Mouse (Mus musculus) intestine, embryonic 16.5 days (tissue): Measurements from ENCODE around the gene Metrnl. TPM values are rescaled to one million over a fixed set of nuclear protein-coding genes. Genes with fewer than 3 reads are reported as not detected.
A peak's percentile ranks its signal among the peaks of the same experiment; 100 is the strongest.

ENCODE experiments used
- ATAC-seq: fragments of 200-750 bp; cut with Nextera tagmentation; 2 replicates; pipeline ENCODE4 v1.8.0; 2017; ENCODE audit warnings: moderate TSS enrichment, moderate library complexity
- H3K27ac ChIP-seq: fragments of 300-500 bp; sonication (generic); 2 replicates; pipeline ENCODE4 v1.5.1; 2014; ENCODE audit warnings: mild to moderate bottlenecking, low read length
- H3K27me3 ChIP-seq: fragments of 300-500 bp; sonication (generic); replicated peaks from 2 replicates; pipeline ENCODE4 v1.6.1; 2014; ENCODE audit warnings: low read length, control low read depth, mixed read lengths; ENCODE audit not compliant: control insufficient read depth, insufficient read depth
- H3K36me3 ChIP-seq: fragments of 300-500 bp; sonication (generic); 2 replicates; pipeline ENCODE4 v1.6.1; 2014; ENCODE audit warnings: low read length, control low read depth; ENCODE audit not compliant: control insufficient read depth, insufficient read depth
- H3K4me1 ChIP-seq: fragments of 300-500 bp; sonication (generic); 2 replicates; pipeline ENCODE4 v1.6.1; 2014; ENCODE audit warnings: low read length, control low read depth, mixed read lengths; ENCODE audit not compliant: control insufficient read depth, insufficient read depth
- H3K4me2 ChIP-seq: fragments of 300-500 bp; sonication (generic); 2 replicates; pipeline ENCODE4 v1.6.1; 2014; ENCODE audit warnings: low read depth, low read length, control low read depth
- H3K4me3 ChIP-seq: fragments of 300-500 bp; sonication (generic); 2 replicates; pipeline ENCODE4 v1.5.1; 2014; ENCODE audit warnings: mild to moderate bottlenecking, low read length
- H3K9ac ChIP-seq: fragments of 300-500 bp; sonication (generic); 2 replicates; pipeline ENCODE4 v1.6.1; 2014; ENCODE audit warnings: low read depth, low read length
- H3K9me3 ChIP-seq: fragments of 300-500 bp; sonication (generic); 2 replicates; pipeline ENCODE4 v1.6.1; 2016; ENCODE audit warnings: low read length, control low read depth; ENCODE audit not compliant: control insufficient read depth
- WGBS: fragments of 180-500 bp; shearing (Covaris S2); extraction: QIAGEN DNeasy Blood & Tissue Kit; methylation state at CpG from one replicate; pipeline ENCODE4 v1.1.7; 2014; 5-methylcytosine and 5-hydroxymethylcytosine counted together
- polyA plus RNA-seq: library from polyadenylated mRNA; unstranded; fragments of >200 nt; fragmentation: Nextera tagmentation; extraction: Ambion mirVana; gene quantifications from 2 replicates; pipeline ENCODE4 v1.2.1, GENCODE M21; 2015

The Metrnl gene
- polyA plus RNA-seq, 1 experiment from 2014 or later = 40.3 TPM

GRCm38 (mm10) chr11:121698381-121698955 lies 2.9 kb upstream of the Metrnl start:
- WGBS = 71% methylated on average over 5 of the region's 5 CpGs
- H3K4me3 ChIP-seq = no peak overlapping the region
- no peaks in the 10 kb centered on the region for H3K27me3 ChIP-seq
- H3K27ac ChIP-seq = no peak overlapping the region
- peaks cover 8% of the 10 kb centered on the region for H3K4me1 ChIP-seq
- no peaks in the 10 kb centered on the region for H3K36me3 ChIP-seq
- no peak overlapping the region for H3K4me2 ChIP-seq
- ATAC-seq = no peak
- H3K9ac ChIP-seq = no peak overlapping the region
- no peaks in the 10 kb centered on the region for H3K9me3 ChIP-seq

DNA sequence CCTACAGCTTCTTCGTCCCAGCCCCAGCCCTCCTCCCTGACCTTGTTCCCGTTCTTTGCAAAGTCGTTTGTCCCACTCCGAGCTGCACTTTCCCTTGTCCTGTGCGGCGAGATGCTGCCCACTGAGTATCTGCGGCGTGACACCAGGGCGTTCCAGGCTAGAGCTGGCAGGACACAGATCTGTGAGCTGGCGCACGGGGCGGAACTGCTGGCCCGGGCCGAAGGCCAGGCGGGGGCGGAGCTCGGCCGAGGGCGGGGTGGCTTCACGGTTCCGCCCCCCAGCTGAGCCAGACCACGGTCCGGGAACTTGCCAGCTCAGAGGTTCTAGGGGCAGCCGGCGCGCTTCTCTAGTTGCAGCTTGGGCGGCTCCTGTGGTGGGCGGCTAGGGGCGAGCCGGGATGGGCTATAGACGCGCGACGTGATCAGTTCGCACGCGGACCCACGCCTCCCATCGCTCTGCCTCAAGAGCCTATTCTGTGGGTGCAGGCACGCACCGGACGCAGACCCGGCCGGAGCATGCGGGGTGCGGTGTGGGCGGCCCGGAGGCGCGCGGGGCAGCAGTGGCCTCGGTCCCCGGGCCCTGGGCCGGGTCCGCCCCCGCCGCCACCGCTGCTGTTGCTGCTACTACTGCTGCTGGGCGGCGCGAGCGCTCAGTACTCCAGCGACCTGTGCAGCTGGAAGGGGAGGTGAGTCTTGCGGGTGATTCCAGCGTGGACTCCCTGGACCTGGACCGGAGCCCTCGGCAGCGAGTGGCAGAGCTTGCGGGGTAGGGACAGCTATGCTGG lies 959 bp downstream of the Metrnl start:
- peak overlapping the region; percentile 84 for H3K9ac ChIP-seq
- peaks cover 26% of the 10 kb centered on the region for H3K4me1 ChIP-seq
- H3K4me3 ChIP-seq = peak overlapping the region; percentile 84
- no peaks in the 10 kb centered on the region for H3K36me3 ChIP-seq
- peak; percentile 92 for ATAC-seq
- H3K4me2 ChIP-seq = peak overlapping the region; percentile 90
- H3K9me3 ChIP-seq = no peaks in the 10 kb centered on the region
- WGBS = under 1% methylated on average over 63 of the region's 69 CpGs
- H3K27ac ChIP-seq = peak overlapping the region; percentile 86
- no peaks in the 10 kb centered on the region for H3K27me3 ChIP-seq

DNA sequence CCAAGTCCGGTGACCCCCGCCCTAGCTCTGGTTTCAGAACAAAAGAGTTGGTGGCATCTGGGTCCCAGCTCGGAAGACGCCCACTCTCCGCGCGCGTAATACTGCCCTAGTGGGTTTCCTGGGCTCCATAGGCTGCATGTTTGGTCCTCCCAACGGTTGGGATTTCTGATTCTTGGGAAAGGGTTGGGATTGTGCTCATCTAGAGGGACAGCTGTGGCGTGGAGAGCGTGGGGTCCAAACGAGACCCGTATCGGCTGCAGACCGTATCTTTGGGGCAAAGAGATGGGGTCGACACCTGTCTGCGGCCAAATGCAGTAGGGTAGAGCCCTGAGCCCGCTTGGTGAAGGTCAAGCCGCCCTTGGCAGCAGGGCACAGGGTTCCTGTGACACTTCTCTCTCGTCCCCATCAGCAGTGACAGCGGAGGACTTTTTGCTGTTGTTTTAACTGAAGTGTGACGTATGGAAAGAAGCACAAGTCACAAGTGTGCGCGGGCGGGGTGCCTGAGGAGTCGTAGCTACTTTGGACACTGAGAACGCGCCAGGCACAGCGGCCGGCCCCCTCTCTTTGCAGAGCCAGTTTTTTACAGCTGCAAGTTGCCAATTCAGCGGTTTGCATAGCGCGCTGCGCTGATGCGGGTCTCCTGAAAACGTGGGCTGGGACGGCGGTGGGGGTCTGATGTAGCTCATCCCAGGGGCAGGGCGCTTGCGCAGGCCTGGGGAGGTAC lies 1.7 kb downstream of the Metrnl start:
- Histone ChIP-seq H3K4me3 (peak overlapping the region; percentile 84), H3K9me3 (no peaks in the 10 kb centered on the region), H3K4me2 (peak overlapping the region; percentile 90), H3K4me1 (peaks cover 26% of the 10 kb centered on the region), H3K9ac (peak overlapping the region; percentile 84), H3K27ac (peak overlapping the region; percentile 86), H3K36me3 (no peaks in the 10 kb centered on the region), H3K27me3 (no peaks in the 10 kb centered on the region)
- under 1% methylated on average over 40 of the region's 40 CpGs for whole genome bisulfite sequencing
- peak; percentile 20 for ATAC-seq

DNA sequence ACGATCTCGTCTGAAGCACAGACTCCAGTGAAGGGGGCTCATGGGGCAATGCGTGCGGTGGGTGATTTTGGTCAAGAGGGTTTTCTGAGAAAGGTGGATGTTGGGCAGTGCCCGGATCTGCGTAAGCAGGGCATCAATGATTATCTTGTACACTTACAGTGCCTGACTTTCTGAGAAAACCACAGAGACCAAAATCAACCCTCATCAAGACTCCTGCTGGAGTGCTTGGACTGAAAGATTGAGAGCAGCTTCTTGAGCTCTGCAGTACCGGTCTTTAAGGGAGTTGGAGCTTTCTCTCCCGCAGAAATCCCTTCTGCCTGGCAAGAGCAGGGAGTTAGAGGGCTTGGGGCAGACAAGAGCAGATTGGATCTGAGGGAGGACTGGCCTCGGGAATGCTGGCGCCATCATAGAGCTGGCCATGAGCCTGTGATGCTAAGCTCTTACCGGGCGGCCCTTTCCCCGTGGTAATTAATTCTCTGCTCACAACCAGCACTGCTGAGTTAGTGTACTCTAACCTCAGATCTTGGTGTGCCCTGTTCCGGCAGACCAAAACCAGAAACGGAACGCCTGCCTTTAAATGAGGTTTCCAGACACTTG lies 2.4 kb downstream of the Metrnl start:
- Histone ChIP-seq H3K27me3 (no peaks in the 10 kb centered on the region), H3K4me1 (peaks cover 26% of the 10 kb centered on the region), H3K27ac (peak overlapping the region; percentile 86), H3K9me3 (no peaks in the 10 kb centered on the region), H3K9ac (peak overlapping the region; percentile 84), H3K4me3 (peak overlapping the region; percentile 84), H3K36me3 (no peaks in the 10 kb centered on the region), H3K4me2 (peak overlapping the region; percentile 90)
- no peak for ATAC-seq
- WGBS = 15% methylated on average over 16 of the region's 16 CpGs

DNA sequence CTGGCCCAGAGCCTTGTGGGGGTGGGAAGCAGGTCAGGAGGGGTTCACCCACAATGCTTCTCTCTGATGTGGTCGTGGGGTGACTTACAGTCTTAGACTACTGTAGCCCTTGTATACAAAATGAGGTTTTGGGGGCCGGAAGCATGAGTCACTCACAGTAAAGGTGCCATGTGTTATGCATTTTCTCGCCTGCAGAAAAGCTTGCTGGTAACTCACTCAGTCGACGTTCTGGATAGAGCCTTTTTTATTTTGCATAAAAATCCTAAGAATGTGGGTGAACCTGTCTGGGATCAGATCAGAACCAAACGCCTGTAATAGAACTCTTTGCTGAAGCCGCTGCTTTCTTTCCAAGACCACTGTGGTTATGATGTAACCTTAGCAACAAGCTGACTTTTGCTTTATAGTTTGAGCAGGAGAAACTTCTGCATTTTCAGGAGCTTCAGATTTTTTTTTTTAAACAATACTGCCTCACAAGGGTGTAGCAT lies 5.2 kb downstream of the Metrnl start:
- 27% methylated on average over 7 of the region's 7 CpGs for WGBS
- H3K27ac ChIP-seq = no peak overlapping the region
- H3K9me3 ChIP-seq = no peaks in the 10 kb centered on the region
- no peaks in the 10 kb centered on the region for H3K36me3 ChIP-seq
- peaks cover 27% of the 10 kb centered on the region for H3K4me1 ChIP-seq
- no peak overlapping the region for H3K4me2 ChIP-seq
- H3K4me3 ChIP-seq = no peak overlapping the region
- no peaks in the 10 kb centered on the region for H3K27me3 ChIP-seq
- ATAC-seq = no peak
- no peak overlapping the region for H3K9ac ChIP-seq

DNA sequence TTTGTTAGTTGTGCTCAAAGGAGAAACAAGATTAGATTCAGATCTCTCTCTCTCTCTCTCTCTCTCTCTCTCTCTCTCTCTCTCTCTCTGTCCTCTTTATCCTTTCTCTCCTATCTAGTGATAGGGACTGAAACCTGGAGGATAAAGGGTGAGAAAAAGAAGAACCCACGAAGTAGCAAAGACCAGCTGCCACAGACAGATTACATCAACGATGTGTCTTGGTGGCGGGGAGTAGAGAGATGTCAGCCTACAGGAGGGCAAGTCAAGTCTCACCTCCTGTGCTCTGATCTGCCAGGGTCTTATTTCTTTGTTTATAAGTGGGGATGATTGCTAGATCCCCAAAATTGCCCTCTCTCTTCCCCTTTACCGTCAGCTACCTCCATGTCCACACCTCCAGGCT lies 7.9 kb downstream of the Metrnl start:
- Histone ChIP-seq H3K4me3 (no peak overlapping the region), H3K27ac (no peak overlapping the region), H3K9ac (no peak overlapping the region), H3K4me2 (no peak overlapping the region), H3K36me3 (no peaks in the 10 kb centered on the region), H3K9me3 (no peaks in the 10 kb centered on the region), H3K27me3 (no peaks in the 10 kb centered on the region), H3K4me1 (peaks cover 31% of the 10 kb centered on the region)
- no peak for ATAC-seq
- 65% methylated on average over 4 of the region's 4 CpGs for WGBS

- H3K4me3 ChIP-seq = no peak overlapping the region
- H3K4me2 ChIP-seq = no peak overlapping the region
- WGBS = 93% methylated on average over 5 of the region's 5 CpGs
- H3K4me1 ChIP-seq = peaks cover 35% of the 10 kb centered on the region
- H3K27ac ChIP-seq = no peak overlapping the region
- no peaks in the 10 kb centered on the region for H3K27me3 ChIP-seq
- no peak for ATAC-seq
- no peak overlapping the region for H3K9ac ChIP-seq
- no peaks in the 10 kb centered on the region for H3K36me3 ChIP-seq
- no peaks in the 10 kb centered on the region for H3K9me3 ChIP-seq
Measured at GRCm38 (mm10) chr11:121710245-121710644, 8.9 kb downstream of the Metrnl start.

DNA sequence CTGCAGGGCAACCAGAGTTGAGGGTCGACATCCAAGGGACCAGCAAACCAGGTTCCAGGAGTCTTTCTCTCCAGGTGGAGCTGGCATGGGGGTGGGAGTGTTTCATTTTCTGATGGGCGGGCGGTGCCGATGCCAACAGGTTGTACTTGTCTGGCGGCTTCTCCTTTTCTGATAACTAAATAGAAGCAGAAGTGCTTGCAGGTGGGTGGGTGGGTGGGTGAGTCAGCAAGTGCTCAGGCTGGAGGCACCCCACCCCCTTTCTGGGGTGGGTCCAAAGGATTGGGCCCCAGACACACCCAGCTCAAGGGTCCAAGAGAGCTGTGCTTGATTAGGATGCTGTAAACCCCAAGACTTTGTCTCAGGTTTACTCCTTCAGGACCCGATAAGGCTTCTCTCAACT lies 11.6 kb downstream of the Metrnl start:
- no peaks in the 10 kb centered on the region for H3K27me3 ChIP-seq
- peak overlapping the region; percentile 82 for H3K27ac ChIP-seq
- H3K4me1 ChIP-seq = peaks cover 31% of the 10 kb centered on the region
- peak; percentile 91 for ATAC-seq
- H3K36me3 ChIP-seq = peaks cover 4% of the 10 kb centered on the region; the same call in 1 of the 2 replicates
- WGBS = 74% methylated on average over 6 of the region's 6 CpGs
- H3K9ac ChIP-seq = no peak overlapping the region
- H3K4me2 ChIP-seq = peak overlapping the region; percentile 19; the same call in 1 of the 2 replicates
- H3K4me3 ChIP-seq = no peak overlapping the region
- no peaks in the 10 kb centered on the region for H3K9me3 ChIP-seq

DNA sequence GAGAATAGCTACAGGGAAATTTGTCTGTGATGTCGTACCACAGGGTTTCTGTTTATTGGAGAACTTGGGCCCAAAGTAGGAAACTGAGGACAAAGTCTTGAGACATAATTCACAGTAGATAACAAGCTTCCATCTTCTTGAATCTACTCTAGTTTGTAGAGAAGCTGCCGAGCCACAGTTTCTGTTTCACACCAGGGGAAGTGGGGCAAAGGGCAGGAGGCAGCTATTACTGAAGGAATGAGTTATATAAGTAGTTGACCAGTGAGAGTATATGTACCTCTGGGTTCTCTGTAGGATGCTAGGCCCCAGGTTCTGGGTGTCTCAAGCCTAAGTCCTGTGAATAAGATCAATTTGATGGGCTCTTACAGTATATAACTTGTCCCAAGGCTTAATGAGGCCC lies 12.2 kb downstream of the Metrnl start:
- no peaks in the 10 kb centered on the region for H3K27me3 ChIP-seq
- peaks cover 4% of the 10 kb centered on the region; the same call in 1 of the 2 replicates for H3K36me3 ChIP-seq
- WGBS = 67% methylated on average over 2 of the region's 2 CpGs
- H3K4me2 ChIP-seq = peak overlapping the region; percentile 34
- H3K27ac ChIP-seq = peak overlapping the region; percentile 82
- H3K9me3 ChIP-seq = no peaks in the 10 kb centered on the region
- peaks cover 31% of the 10 kb centered on the region for H3K4me1 ChIP-seq
- H3K4me3 ChIP-seq = no peak overlapping the region
- H3K9ac ChIP-seq = no peak overlapping the region
- ATAC-seq = peak; percentile 50
